Mouse (Mus musculus) leukemia stem cell, adult 10-12 weeks (primary cell): Measurements from ENCODE around the gene Rbmxl2. TPM values are rescaled to one million over a fixed set of nuclear protein-coding genes. Genes with fewer than 3 reads are reported as not detected.

Experiments
- polyA plus RNA-seq: library from polyadenylated mRNA; stranded (reverse); fragments of >175 nt; gene quantifications from 2 replicates; pipeline ENCODE4 v1.2.3, GENCODE M21; 2012; ENCODE audit warnings: low replicate concordance

Gene Rbmxl2
- polyA plus RNA-seq, result not detected in 2 replicates

DNA sequence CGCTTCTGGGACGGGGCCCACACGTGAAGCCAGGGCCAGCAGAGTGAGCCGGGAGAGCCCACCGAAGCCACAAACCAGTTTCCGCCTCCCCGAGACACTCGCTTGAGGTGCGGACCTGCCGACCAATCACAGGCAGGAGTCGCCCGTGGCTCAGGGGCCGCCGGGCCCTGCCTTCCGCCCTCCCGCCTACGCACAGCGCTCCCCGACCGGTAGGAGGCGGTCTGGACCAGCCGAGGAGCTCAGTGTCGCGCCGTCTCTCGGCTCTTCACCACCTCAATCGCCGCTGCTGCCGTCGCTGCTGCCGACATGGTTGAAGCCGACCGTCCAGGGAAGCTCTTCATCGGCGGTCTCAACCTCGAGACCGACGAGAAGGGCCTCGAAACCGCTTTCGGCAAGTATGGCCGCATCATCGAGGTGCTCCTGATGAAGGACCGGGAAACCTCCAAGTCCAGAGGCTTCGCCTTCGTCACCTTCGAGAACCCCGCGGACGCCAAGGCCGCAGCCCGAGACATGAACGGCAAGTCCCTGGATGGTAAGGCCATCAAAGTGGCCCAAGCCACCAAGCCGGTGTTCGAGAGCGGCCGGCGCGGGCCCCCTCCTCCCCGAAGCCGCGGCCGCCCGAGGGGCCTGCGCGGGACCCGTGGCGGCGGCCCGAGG, at the start of gene Rbmxl2:
Gene Rbmxl2, plus strand, starts transcription at position 242 of the 657 bp plus-strand sequence.

GRCm38 (mm10) chr7:107166690-107167089, 42.6 kb upstream of the Rbmxl2 start, which contains the start of gene Nlrp14:
Gene Nlrp14 (plus strand): TSS chr7:107166990.

Other genes starting within 250 kb of the Rbmxl2 start
- not detected in 2 replicates for gene Olfr6, start 245.5 kb upstream of the Rbmxl2 start, polyA plus RNA-seq
- gene Olfr711, start 234.0 kb upstream of the Rbmxl2 start, polyA plus RNA-seq, result not detected in 2 replicates
- gene Olfr2, start 203.4 kb upstream of the Rbmxl2 start, polyA plus RNA-seq, result not detected in 2 replicates
- not detected in 2 replicates for gene Olfr713, start 178.3 kb upstream of the Rbmxl2 start, polyA plus RNA-seq
- gene Olfr714, start 138.5 kb upstream of the Rbmxl2 start, polyA plus RNA-seq, result not detected in 2 replicates
- not detected in 2 replicates for gene Olfr17, start 116.2 kb upstream of the Rbmxl2 start, polyA plus RNA-seq
- not detected in 2 replicates for gene Olfr715b, start 99.1 kb upstream of the Rbmxl2 start, polyA plus RNA-seq
- gene Olfr715, start 78.4 kb upstream of the Rbmxl2 start, polyA plus RNA-seq, result not detected in 2 replicates
- not detected in 2 replicates for gene Olfr716, start 71.1 kb upstream of the Rbmxl2 start, polyA plus RNA-seq
- not detected in 2 replicates for gene Nlrp14, start 42.5 kb upstream of the Rbmxl2 start, polyA plus RNA-seq
- gene Syt9, start 161.3 kb downstream of the Rbmxl2 start, polyA plus RNA-seq, result 0.07 TPM in 1 of 2 replicates, not detected in the other